Mouse (Mus musculus) neural tube, embryonic 11.5 days (tissue): ENCODE data around the gene Stk4. TPM values are rescaled to one million over a fixed set of nuclear protein-coding genes. Genes with fewer than 3 reads are reported as not detected.

ENCODE experiments used
- ATAC-seq: fragments of 200-750 bp; cut with Nextera tagmentation; 2 replicates; pipeline ENCODE4 v1.8.0; 2017; ENCODE audit warnings: moderate number of reproducible peaks, mild to moderate bottlenecking, moderate TSS enrichment, moderate library complexity; ENCODE audit not compliant: insufficient read depth, low FRiP score, low TSS enrichment
- DNase-seq: peaks from one replicate; pipeline ENCODE4 v3.0.0-alpha.2; 2015; ENCODE audit warnings: low spot score
- H3K27ac ChIP-seq: fragments of 300-500 bp; sonication (generic); 2 replicates; pipeline ENCODE4 v1.5.1; 2014; ENCODE audit warnings: low read depth, mild to moderate bottlenecking, low read length
- H3K27me3 ChIP-seq: fragments of 300-500 bp; sonication (generic); 2 replicates; pipeline ENCODE4 v1.6.1; 2014; ENCODE audit warnings: mild to moderate bottlenecking, low read length, mixed read lengths; ENCODE audit not compliant: control insufficient read depth, insufficient read depth
- H3K36me3 ChIP-seq: fragments of 300-500 bp; sonication (generic); 2 replicates; pipeline ENCODE4 v1.6.1; 2014; ENCODE audit warnings: mild to moderate bottlenecking, low read length, moderate library complexity, mixed read lengths; ENCODE audit not compliant: control insufficient read depth, insufficient read depth
- H3K4me1 ChIP-seq: fragments of 300-500 bp; sonication (generic); 2 replicates; pipeline ENCODE4 v1.6.1; 2014; ENCODE audit warnings: low read length, mixed read lengths; ENCODE audit not compliant: control insufficient read depth, insufficient read depth
- H3K4me2 ChIP-seq: fragments of 300-500 bp; sonication (generic); 2 replicates; pipeline ENCODE4 v1.6.1; 2014; ENCODE audit warnings: low read depth, mild to moderate bottlenecking, moderate library complexity
- H3K4me3 ChIP-seq: fragments of 300-500 bp; sonication (generic); 2 replicates; pipeline ENCODE4 v1.5.1; 2014; ENCODE audit warnings: low read depth, low read length
- H3K9ac ChIP-seq: fragments of 300-500 bp; sonication (generic); 2 replicates; pipeline ENCODE4 v1.6.1; 2014; ENCODE audit warnings: mild to moderate bottlenecking, low read length
- H3K9me3 ChIP-seq: fragments of 300-500 bp; sonication (generic); 2 replicates; pipeline ENCODE4 v1.6.1; 2016; ENCODE audit warnings: low read length; ENCODE audit not compliant: control insufficient read depth
- WGBS: fragments of 180-500 bp; shearing (Covaris S2); extraction: QIAGEN DNeasy Blood & Tissue Kit; methylation state at CpG from one replicate; pipeline ENCODE4 v1.1.7; 2014; 5-methylcytosine and 5-hydroxymethylcytosine counted together
- polyA plus RNA-seq: library from polyadenylated mRNA; unstranded; fragments of >200 nt; fragmentation: Nextera tagmentation; extraction: Ambion mirVana; gene quantifications from 2 replicates; pipeline ENCODE4 v1.2.1, GENCODE M21; 2014

The Stk4 gene
- polyA plus RNA-seq, 1 experiment from 2014 or later, result 34.5 TPM

DNA sequence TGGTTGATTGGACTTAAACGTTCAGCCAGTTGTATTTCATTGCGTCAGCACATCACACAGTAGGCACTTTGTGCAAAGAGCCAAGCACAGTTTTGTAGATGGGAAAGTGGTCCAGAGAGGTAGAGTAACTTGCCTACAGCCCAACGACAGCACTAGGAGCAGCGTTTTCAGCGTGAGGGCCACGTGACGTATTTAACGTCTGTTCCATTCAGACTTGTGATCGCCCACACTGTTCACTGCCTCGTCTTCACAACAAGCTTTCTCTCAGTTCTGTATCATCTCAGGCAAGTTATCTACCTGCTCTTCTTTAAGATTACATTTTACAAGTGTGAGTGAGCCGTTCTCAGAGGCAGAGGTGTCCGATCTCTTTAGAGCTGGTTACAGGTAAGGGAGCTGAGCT, 76.4 kb downstream of the Stk4 start:
- WGBS, result 93% methylated on average over 12 of the region's 12 CpGs
- Histone ChIP-seq H3K9ac (no peak overlapping the region), H3K4me3 (no peak overlapping the region), H3K27me3 (no peaks in the 10 kb centered on the region), H3K9me3 (no peaks in the 10 kb centered on the region), H3K36me3 (no peaks in the 10 kb centered on the region), H3K4me2 (no peak overlapping the region), H3K4me1 (peaks cover 7% of the 10 kb centered on the region), H3K27ac (no peak overlapping the region)
- DNase-seq (no peak), ATAC-seq (no peak)

DNA sequence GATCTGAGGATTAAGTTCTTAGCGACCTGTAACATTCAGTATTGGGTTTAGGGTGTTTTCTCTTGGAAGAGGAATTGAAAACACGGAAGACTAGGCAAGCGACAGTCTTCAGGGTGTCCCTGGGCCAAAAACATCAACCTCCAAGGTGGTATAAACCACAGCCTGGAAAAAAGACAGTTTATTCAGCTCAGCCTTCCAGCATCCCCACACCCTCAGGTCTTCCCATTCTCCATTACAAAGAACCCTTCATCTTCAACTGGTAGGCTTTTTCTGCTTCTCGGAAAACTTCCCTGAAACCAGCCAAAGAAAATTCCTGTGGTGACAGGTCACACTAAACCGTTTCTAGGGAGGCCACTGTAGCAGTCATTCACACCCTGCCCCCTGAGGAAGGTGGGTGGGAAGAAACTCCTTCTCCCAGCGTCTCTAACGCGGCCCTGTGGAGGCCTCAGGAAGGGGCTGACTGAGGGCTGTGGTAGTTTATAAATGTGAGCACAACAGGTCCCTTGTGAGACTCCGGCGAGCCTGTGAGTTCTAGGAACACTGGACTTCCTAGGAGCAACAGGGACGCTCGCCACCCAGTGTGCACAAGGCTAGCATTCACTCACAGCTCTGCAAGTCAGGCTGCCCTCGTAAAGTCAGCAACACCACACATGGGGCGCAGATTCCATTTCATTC, 80.1 kb downstream of the Stk4 start:
- 37% methylated on average over 14 of the region's 14 CpGs for WGBS
- DNase-seq (peak; percentile 25), ATAC-seq (no peak)
- H3K4me3 ChIP-seq, result no peak overlapping the region
- no peak overlapping the region for H3K4me2 ChIP-seq
- H3K27me3 ChIP-seq, result no peaks in the 10 kb centered on the region
- 0 out of 2 replicates have a peak overlapping the region, but pooled peaks have one; percentile 29 for H3K27ac ChIP-seq
- no peaks in the 10 kb centered on the region; the same call in 1 of the 2 replicates for H3K36me3 ChIP-seq
- no peak overlapping the region for H3K9ac ChIP-seq
- no peaks in the 10 kb centered on the region for H3K9me3 ChIP-seq
- H3K4me1 ChIP-seq, result peaks cover 7% of the 10 kb centered on the region; the same call in 1 of the 2 replicates

DNA sequence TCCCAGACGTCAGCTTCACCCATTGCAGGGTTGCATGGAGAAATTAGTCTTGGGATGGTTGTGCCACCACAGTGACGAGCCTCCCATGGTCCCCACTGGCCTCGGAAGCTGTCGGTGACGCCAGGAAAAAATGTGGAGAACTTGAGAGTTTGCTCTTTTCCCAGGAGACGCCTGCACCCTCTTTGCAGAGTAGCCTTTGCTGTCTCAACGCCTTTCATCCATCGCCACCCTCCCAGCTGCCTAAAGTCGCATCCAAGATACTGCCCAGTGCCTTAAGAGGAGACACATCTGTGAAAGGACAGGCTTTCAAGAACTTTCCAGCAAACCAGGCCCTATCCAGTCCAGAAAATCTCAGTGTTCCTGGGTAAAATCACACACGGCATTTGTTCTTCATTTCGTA, 82.2 kb downstream of the Stk4 start:
- Histone ChIP-seq H3K4me1 (peaks cover 7% of the 10 kb centered on the region; the same call in 1 of the 2 replicates), H3K27ac (no peak overlapping the region), H3K4me2 (no peak overlapping the region), H3K27me3 (no peaks in the 10 kb centered on the region), H3K36me3 (no peaks in the 10 kb centered on the region; the same call in 1 of the 2 replicates), H3K4me3 (no peak overlapping the region), H3K9ac (no peak overlapping the region), H3K9me3 (no peaks in the 10 kb centered on the region)
- ATAC-seq (no peak), DNase-seq (no peak)
- 94% methylated on average over 11 of the region's 11 CpGs for WGBS

DNA sequence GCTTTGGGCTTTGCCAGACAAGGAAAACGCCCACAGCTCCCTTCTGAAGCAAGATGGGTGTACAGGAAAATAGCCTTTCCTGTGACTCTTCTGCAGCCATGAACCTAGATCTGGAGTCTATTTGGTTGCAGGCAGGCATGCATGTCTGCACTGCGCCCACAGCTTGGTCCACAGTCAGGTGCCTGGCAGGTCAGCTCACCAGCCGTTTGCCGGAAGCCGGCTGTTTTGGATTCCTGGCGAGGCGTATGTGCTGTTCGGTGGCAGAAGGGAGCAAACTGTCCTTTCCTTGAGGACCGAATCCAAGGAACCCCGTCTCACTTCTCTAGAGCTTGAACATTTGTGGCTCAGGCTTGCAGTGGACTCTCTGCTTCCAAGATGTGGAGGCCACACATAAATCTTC, 83.9 kb downstream of the Stk4 start:
- Histone ChIP-seq H3K4me2 (no peak overlapping the region), H3K4me3 (no peak overlapping the region), H3K4me1 (peaks cover 7% of the 10 kb centered on the region; the same call in 1 of the 2 replicates), H3K27ac (no peak overlapping the region), H3K36me3 (no peaks in the 10 kb centered on the region; the same call in 1 of the 2 replicates), H3K9ac (no peak overlapping the region), H3K9me3 (no peaks in the 10 kb centered on the region), H3K27me3 (no peaks in the 10 kb centered on the region)
- no peak for ATAC-seq
- DNase-seq, result no peak
- WGBS, result 93% methylated on average over 10 of the region's 10 CpGs

- Histone ChIP-seq H3K9me3 (no peaks in the 10 kb centered on the region), H3K27ac (no peak overlapping the region), H3K27me3 (no peaks in the 10 kb centered on the region), H3K4me1 (no peaks in the 10 kb centered on the region), H3K4me3 (no peak overlapping the region), H3K4me2 (no peak overlapping the region), H3K9ac (no peak overlapping the region), H3K36me3 (no peaks in the 10 kb centered on the region; the same call in 1 of the 2 replicates)
- ATAC-seq (no peak), DNase-seq (no peak)
- WGBS, result 82% methylated on average over 7 of the region's 7 CpGs
These were observed 86.0 kb downstream of the Stk4 start for GRCm38 (mm10) chr2:164156158-164156557.

- 82% methylated on average over 2 of the region's 2 CpGs for WGBS
- no peaks in the 10 kb centered on the region; the same call in 1 of the 2 replicates for H3K4me1 ChIP-seq
- H3K9me3 ChIP-seq, result no peaks in the 10 kb centered on the region
- DNase-seq, result no peak
- no peak for ATAC-seq
- no peak overlapping the region for H3K9ac ChIP-seq
- H3K27ac ChIP-seq, result no peak overlapping the region
- no peak overlapping the region for H3K4me3 ChIP-seq
- H3K36me3 ChIP-seq, result no peaks in the 10 kb centered on the region; the same call in 1 of the 2 replicates
- H3K27me3 ChIP-seq, result no peaks in the 10 kb centered on the region
- no peak overlapping the region for H3K4me2 ChIP-seq
These were observed 88.7 kb downstream of the Stk4 start for GRCm38 (mm10) chr2:164158838-164159237.

DNA sequence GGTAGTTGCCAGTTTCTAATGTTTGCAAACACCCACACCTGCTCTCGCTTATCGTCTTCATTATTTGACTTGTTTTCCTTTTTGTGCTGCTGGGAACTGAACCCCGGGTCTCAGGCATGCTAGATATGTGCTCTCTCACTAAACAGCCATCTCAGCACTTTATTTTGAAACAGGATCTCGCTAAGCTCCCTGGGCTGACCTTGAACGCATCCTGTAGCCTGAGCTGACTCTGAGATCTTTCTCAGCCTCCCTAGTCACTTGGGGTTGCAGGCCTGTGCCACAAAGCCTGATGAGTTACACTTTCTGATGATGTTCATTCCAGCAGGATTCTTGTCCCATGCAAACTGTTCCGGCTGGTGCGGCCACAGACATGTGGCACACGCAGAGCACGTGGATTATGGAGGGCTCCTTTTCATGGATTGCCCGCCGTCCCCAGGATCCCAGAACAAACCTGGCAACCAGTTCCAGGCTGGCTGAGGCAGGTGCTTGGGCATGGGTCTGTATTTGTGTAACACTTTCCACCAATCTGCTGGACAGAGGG, 91.5 kb downstream of the Stk4 start:
- WGBS, result 84% methylated on average over 11 of the region's 11 CpGs
- no peak overlapping the region for H3K9ac ChIP-seq
- no peaks in the 10 kb centered on the region for H3K36me3 ChIP-seq
- H3K4me1 ChIP-seq, result no peaks in the 10 kb centered on the region; the same call in 1 of the 2 replicates
- DNase-seq (no peak), ATAC-seq (no peak)
- peaks cover 7% of the 10 kb centered on the region for H3K27me3 ChIP-seq
- H3K4me3 ChIP-seq, result no peak overlapping the region
- H3K27ac ChIP-seq, result no peak overlapping the region
- H3K4me2 ChIP-seq, result no peak overlapping the region
- H3K9me3 ChIP-seq, result no peaks in the 10 kb centered on the region

DNA sequence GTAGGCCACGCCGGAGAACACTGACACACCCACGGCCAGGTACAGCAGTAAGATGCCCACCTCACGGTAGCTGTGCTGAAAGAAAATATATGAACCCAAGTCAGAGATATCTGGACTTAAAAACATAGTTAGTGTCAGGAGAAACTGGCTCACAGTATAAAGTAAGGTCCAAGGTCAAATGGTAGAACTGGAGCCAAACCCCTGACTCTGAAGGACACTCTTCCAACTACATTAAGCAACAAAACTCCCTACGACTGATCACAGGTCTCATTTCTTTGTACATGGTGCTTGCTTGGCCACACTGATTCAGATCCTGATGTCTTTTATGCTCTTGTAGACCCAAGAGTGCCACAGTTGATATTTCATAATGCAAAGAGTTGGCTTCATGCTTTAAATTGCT, 94.8 kb downstream of the Stk4 start:
- peaks cover 41% of the 10 kb centered on the region for H3K27me3 ChIP-seq

More for the DNA sequence above, 94.8 kb downstream of the Stk4 start:
- H3K4me1 ChIP-seq, result no peaks in the 10 kb centered on the region; the same call in none of the 2 replicates
- WGBS, result 96% methylated on average over 5 of the region's 5 CpGs
- no peaks in the 10 kb centered on the region for H3K9me3 ChIP-seq
- DNase-seq, result no peak
- ATAC-seq, result no peak
- H3K9ac ChIP-seq, result no peak overlapping the region
- H3K36me3 ChIP-seq, result no peaks in the 10 kb centered on the region
- no peak overlapping the region for H3K4me2 ChIP-seq
- no peak overlapping the region for H3K4me3 ChIP-seq
- H3K27ac ChIP-seq, result no peak overlapping the region
